8 mouse cellular contexts compared by ENCODE assay signal in the genomic region with DNA sequence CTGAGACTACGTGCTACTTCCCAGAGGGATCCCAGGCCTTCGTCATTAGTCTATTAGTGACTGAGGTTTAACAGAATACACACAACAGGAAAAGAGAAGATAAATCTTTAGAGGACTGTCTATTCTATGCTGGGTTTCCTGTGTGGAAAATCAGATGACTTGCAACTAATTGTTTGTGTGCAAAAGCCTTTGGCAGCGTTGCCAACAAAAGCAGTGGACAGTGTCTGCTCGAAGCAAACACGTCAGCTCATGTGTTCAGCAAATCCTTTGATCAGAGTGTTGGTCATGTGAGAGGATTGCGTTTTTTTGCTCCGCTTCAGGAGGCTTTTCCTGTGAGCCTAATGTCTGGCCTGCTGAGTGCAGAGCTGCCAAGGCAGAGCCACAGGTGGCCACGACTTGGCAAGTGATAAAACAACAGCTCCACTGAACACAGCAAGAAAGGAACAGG.
A peak's percentile ranks its signal among the peaks of the same experiment; 100 is the strongest.
DNase-seq lines count a peak whose midpoint lies in the region; ATAC-seq and TF ChIP-seq lines count a peak whose summit lies in the region.

No protein-coding gene starts in this region.

- no peaks in the 10 kb centered on the region for H3K27me3 ChIP-seq in forebrain, postnatal 0 days (ENCODE audit: insufficient read depth, low read length)
- H3K27me3 ChIP-seq in hindbrain, embryonic 12.5 days = no peaks in the 10 kb centered on the region
- no peaks in the 10 kb centered on the region for H3K27me3 ChIP-seq in midbrain, embryonic 14.5 days (ENCODE audit: control insufficient read depth, insufficient read depth, low read length)

- DNase-seq in adipocyte (ENCODE audit: low spot score) = peak; percentile 14
- peak; percentile 5 for DNase-seq in cerebellum, adult 8-10 months
- DNase-seq in forebrain, postnatal 0 days = peak; percentile 78
- DNase-seq in left cerebral cortex, postnatal 10 days (ENCODE audit: extremely low spot score in 1 of 2, low spot score in 2 of 2) = peak; percentile 37 to 84
- DNase-seq in midbrain, embryonic 14.5 days = peak; percentile 85
- no peak for DNase-seq in yolk sac, embryonic 10.5 days (ENCODE audit: low spot score)
- DNase-seq in natural killer cell, adult 2 months (ENCODE audit: low spot score in 2 of 2) = no peak

- H3K4me3 ChIP-seq in forebrain, postnatal 0 days (ENCODE audit: low read depth, low read length) = no peak overlapping the region
- H3K4me3 ChIP-seq in hindbrain, embryonic 12.5 days = no peak overlapping the region
- H3K4me3 ChIP-seq in midbrain, embryonic 14.5 days (replicated peaks; ENCODE audit: low read depth, low read length) = no peak overlapping the region

- no peak overlapping the region for H3K4me2 ChIP-seq in forebrain, postnatal 0 days (ENCODE audit: low read depth)
- 0 out of 2 replicates have a peak overlapping the region, but pooled peaks have one; percentile 11 for H3K4me2 ChIP-seq in hindbrain, embryonic 12.5 days (replicated peaks)
- peak overlapping the region; percentile 11; the same call in 1 of the 2 replicates for H3K4me2 ChIP-seq in midbrain, embryonic 14.5 days (ENCODE audit: low read length)

- no peak for TF ChIP-seq CTCF in forebrain, postnatal 0 days (IDR thresholded peaks at IDR 0.05; ENCODE audit: low read depth)

- H3K27ac ChIP-seq in forebrain, postnatal 0 days (ENCODE audit: low read depth, low read length) = no peak overlapping the region
- H3K27ac ChIP-seq in hindbrain, embryonic 12.5 days = 0 out of 2 replicates have a peak overlapping the region, but pooled peaks have one; percentile 40
- H3K27ac ChIP-seq in midbrain, embryonic 14.5 days (replicated peaks; ENCODE audit: low read depth, low read length) = no peak overlapping the region

- peak; percentile 91 for ATAC-seq in forebrain, postnatal 0 days
- peak; percentile 87 for ATAC-seq in hindbrain, embryonic 12.5 days (ENCODE audit: low FRiP score)
- ATAC-seq in midbrain, embryonic 14.5 days (ENCODE audit: low FRiP score, low TSS enrichment) = peak; percentile 85

- intact Hi-C loops in left cerebral cortex, postnatal 10 days (cut with DNase I) = no loop called here

- 6% methylated on average over 8 of the region's 8 CpGs for WGBS in forebrain, postnatal 0 days
- WGBS in hindbrain, embryonic 12.5 days = 13% methylated on average over 8 of the region's 8 CpGs
- 5% methylated on average over 8 of the region's 8 CpGs for WGBS in midbrain, embryonic 14.5 days

- H3K36me3 ChIP-seq in forebrain, postnatal 0 days (ENCODE audit: insufficient read depth) = no peaks in the 10 kb centered on the region
- H3K36me3 ChIP-seq in hindbrain, embryonic 12.5 days = no peaks in the 10 kb centered on the region
- no peaks in the 10 kb centered on the region for H3K36me3 ChIP-seq in midbrain, embryonic 14.5 days (ENCODE audit: control insufficient read depth, insufficient read depth, low read length)

- H3K9me3 ChIP-seq in forebrain, postnatal 0 days (ENCODE audit: low read length) = no peaks in the 10 kb centered on the region
- H3K9me3 ChIP-seq in hindbrain, embryonic 12.5 days (replicated peaks) = no peaks in the 10 kb centered on the region
- H3K9me3 ChIP-seq in midbrain, embryonic 14.5 days (ENCODE audit: control insufficient read depth, low read length) = no peaks in the 10 kb centered on the region

- no peaks in the 10 kb centered on the region; the same call in 1 of the 2 replicates for H3K4me1 ChIP-seq in forebrain, postnatal 0 days (ENCODE audit: insufficient read depth)
- H3K4me1 ChIP-seq in hindbrain, embryonic 12.5 days = peaks cover 8% of the 10 kb centered on the region; the same call in 1 of the 2 replicates
- peaks cover 5% of the 10 kb centered on the region; the same call in 1 of the 2 replicates for H3K4me1 ChIP-seq in midbrain, embryonic 14.5 days (ENCODE audit: control insufficient read depth, insufficient read depth, low read length)

- H3K9ac ChIP-seq in forebrain, postnatal 0 days = no peak overlapping the region
- H3K9ac ChIP-seq in hindbrain, embryonic 12.5 days = no peak overlapping the region
- no peak overlapping the region for H3K9ac ChIP-seq in midbrain, embryonic 14.5 days (replicated peaks; ENCODE audit: low read length)

Comparison
In these comparisons a context has a peak if more than half of its experiments do, and no peak if none do; other contexts are left out.
1. DNase-seq: peak in adipocyte (single experiment), cerebellum, adult 8-10 months (single experiment), forebrain, postnatal 0 days (single experiment), left cerebral cortex, postnatal 10 days (2 of 2) and midbrain, embryonic 14.5 days (single experiment); none in yolk sac, embryonic 10.5 days (single experiment) and natural killer cell, adult 2 months (0 of 2).
2. Peak in every context shown above with its lines, with median percentiles within 50 percentile points of each other: ATAC-seq.